Mouse (Mus musculus) fibroblast of lung, adult 2 months (primary cell): ENCODE measurements around the gene Zfp568.

Experiments used
- DNase-seq: peaks from one replicate; pipeline ENCODE4 v3.0.0-alpha.2; 2011; ENCODE audit warnings: low read depth

Gene Zfp568

GRCm38 (mm10) chr7:29992698-29993097 is 8.9 kb downstream of the Zfp568 start:
- DNase-seq: no peak

- DNase-seq: no peak
Observed at GRCm38 (mm10) chr7:29993340-29993739, 9.6 kb downstream of the Zfp568 start.

- no peak for DNase-seq
Observed at GRCm38 (mm10) chr7:29995134-29995533, 11.4 kb downstream of the Zfp568 start.

GRCm38 (mm10) chr7:30000601-30001000 is 16.8 kb downstream of the Zfp568 start:
- no peak for DNase-seq

GRCm38 (mm10) chr7:30007601-30008000 is 23.8 kb downstream of the Zfp568 start:
- no peak for DNase-seq

GRCm38 (mm10) chr7:30008020-30008690 is 24.4 kb downstream of the Zfp568 start:
- no peak for DNase-seq

- DNase-seq: no peak
Observed at GRCm38 (mm10) chr7:30009321-30010085, 25.7 kb downstream of the Zfp568 start.

GRCm38 (mm10) chr7:30010551-30011195 is 26.9 kb downstream of the Zfp568 start:
- no peak for DNase-seq

GRCm38 (mm10) chr7:30012956-30013363 is 29.2 kb downstream of the Zfp568 start:
- peak; percentile 58 for DNase-seq

- no peak for DNase-seq
Observed at GRCm38 (mm10) chr7:30017226-30017625, 33.5 kb downstream of the Zfp568 start.

- no peak for DNase-seq
Observed at GRCm38 (mm10) chr7:30019543-30019942, 35.8 kb downstream of the Zfp568 start.

- DNase-seq: no peak
Observed at GRCm38 (mm10) chr7:30023324-30023723, 39.6 kb downstream of the Zfp568 start.

- no peak for DNase-seq
Observed at GRCm38 (mm10) chr7:30023800-30024199, 40.0 kb downstream of the Zfp568 start.

- DNase-seq: no peak
Observed at GRCm38 (mm10) chr7:30025358-30025757, 41.6 kb downstream of the Zfp568 start.

GRCm38 (mm10) chr7:30027331-30027730 is 43.6 kb downstream of the Zfp568 start:
- no peak for DNase-seq

- DNase-seq: no peak
Observed at GRCm38 (mm10) chr7:30028572-30028971, 44.8 kb downstream of the Zfp568 start.

GRCm38 (mm10) chr7:30030677-30031076 is 46.9 kb downstream of the Zfp568 start:
- DNase-seq: no peak

- no peak for DNase-seq
Observed at GRCm38 (mm10) chr7:30031379-30031778, 47.6 kb downstream of the Zfp568 start.

GRCm38 (mm10) chr7:30034331-30034730 is 50.6 kb downstream of the Zfp568 start:
- DNase-seq: no peak

GRCm38 (mm10) chr7:30044354-30044753 is 60.6 kb downstream of the Zfp568 start:
- no peak for DNase-seq

GRCm38 (mm10) chr7:30048126-30048525 is 64.4 kb downstream of the Zfp568 start:
- no peak for DNase-seq

- DNase-seq: peak; percentile 74
Observed at GRCm38 (mm10) chr7:30050882-30051548, 67.3 kb downstream of the Zfp568 start, which contains the start of gene Zfp14. TSS of gene Zfp14 (minus strand) at chr7:30051380.
